Mouse (Mus musculus) heart, embryonic 11.5 days (tissue): ENCODE results near the gene Rasgef1a. TPM values are rescaled to one million over a fixed set of nuclear protein-coding genes. Genes with fewer than 3 reads are reported as not detected.

ENCODE experiments used
- ATAC-seq: fragments of 200-750 bp; cut with Nextera tagmentation; replicated peaks from 2 replicates; pipeline ENCODE4 v1.8.0; 2017; ENCODE audit warnings: moderate library complexity; ENCODE audit not compliant: insufficient number of reproducible peaks, low FRiP score, low TSS enrichment
- H3K27ac ChIP-seq: fragments of 300-500 bp; sonication (generic); 2 replicates; pipeline ENCODE4 v1.5.1; 2014; ENCODE audit warnings: mild to moderate bottlenecking, low read depth, low read length
- H3K27me3 ChIP-seq: fragments of 300-500 bp; sonication (generic); 2 replicates; pipeline ENCODE4 v1.6.1; 2014; ENCODE audit warnings: mild to moderate bottlenecking, low read length, mixed read lengths; ENCODE audit not compliant: control insufficient read depth, insufficient read depth
- H3K36me3 ChIP-seq: fragments of 300-500 bp; sonication (generic); 2 replicates; pipeline ENCODE4 v1.6.1; 2014; ENCODE audit warnings: mild to moderate bottlenecking, low read length, moderate library complexity, mixed read lengths; ENCODE audit not compliant: control insufficient read depth, insufficient read depth
- H3K4me1 ChIP-seq: fragments of 300-500 bp; sonication (generic); 2 replicates; pipeline ENCODE4 v1.6.1; 2014; ENCODE audit warnings: low read length; ENCODE audit not compliant: control insufficient read depth, insufficient read depth
- H3K4me2 ChIP-seq: fragments of 300-500 bp; sonication (generic); 2 replicates; pipeline ENCODE4 v1.6.1; 2014; ENCODE audit warnings: mild to moderate bottlenecking, moderate library complexity
- H3K4me3 ChIP-seq: fragments of 300-500 bp; sonication (generic); 2 replicates; pipeline ENCODE4 v1.5.1; 2014; ENCODE audit warnings: low read depth, low read length
- H3K9ac ChIP-seq: fragments of 300-500 bp; sonication (generic); 2 replicates; pipeline ENCODE4 v1.6.1; 2014; ENCODE audit warnings: mild to moderate bottlenecking, low read depth, low read length, moderate library complexity
- H3K9me3 ChIP-seq: fragments of 300-500 bp; sonication (generic); replicated peaks from 2 replicates; pipeline ENCODE4 v1.6.1; 2016; ENCODE audit warnings: low read length; ENCODE audit not compliant: control insufficient read depth
- WGBS: fragments of 180-500 bp; shearing (Covaris S2); extraction: QIAGEN DNeasy Blood & Tissue Kit; methylation state at CpG from one replicate; pipeline ENCODE4 v1.1.7; 2014; ENCODE audit not compliant: insufficient replicate concordance; 5-methylcytosine and 5-hydroxymethylcytosine counted together
- polyA plus RNA-seq: library from polyadenylated mRNA; unstranded; fragments of >200 nt; fragmentation: Nextera tagmentation; extraction: Ambion mirVana; gene quantifications from 2 replicates; pipeline ENCODE4 v1.2.1, GENCODE M21; 2014

Rasgef1a gene
- polyA plus RNA-seq, 1 experiment from 2014 or later: 0.49 TPM

DNA sequence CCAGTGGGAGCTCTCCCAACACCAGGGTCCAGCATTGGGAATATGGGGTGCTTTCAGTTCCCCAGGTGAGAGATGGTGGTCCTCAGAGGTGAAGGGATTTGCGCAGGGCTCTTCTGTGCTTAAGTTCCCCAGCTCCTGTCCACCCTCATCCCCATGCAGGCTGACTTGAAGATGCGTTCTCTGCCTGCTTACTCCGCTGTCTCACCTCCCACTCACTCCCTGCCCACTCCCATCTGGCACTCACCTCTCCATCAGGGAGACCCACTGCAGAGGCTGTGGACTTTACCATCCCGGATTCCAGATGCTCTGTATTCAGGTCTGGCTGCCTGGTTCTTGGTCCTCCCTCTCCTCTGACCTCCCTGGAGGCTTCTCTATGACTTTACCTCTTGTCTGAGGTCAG, 3.6 kb downstream of the Rasgef1a start:
- 63% methylated on average over 4 of the region's 4 CpGs for WGBS
- Histone ChIP-seq H3K4me3 (no peak overlapping the region), H3K9ac (no peak overlapping the region), H3K9me3 (no peaks in the 10 kb centered on the region), H3K4me2 (no peak overlapping the region), H3K27ac (no peak overlapping the region), H3K4me1 (peaks cover 3% of the 10 kb centered on the region; the same call in 1 of the 2 replicates), H3K27me3 (peaks cover 50% of the 10 kb centered on the region), H3K36me3 (no peaks in the 10 kb centered on the region)
- no peak for ATAC-seq

GRCm38 (mm10) chr6:118015971-118016370, 4.7 kb downstream of the Rasgef1a start:
- ATAC-seq: no peak
- H3K36me3 ChIP-seq: no peaks in the 10 kb centered on the region
- WGBS: 77% methylated on average over 3 of the region's 3 CpGs
- H3K4me1 ChIP-seq: peaks cover 3% of the 10 kb centered on the region; the same call in 1 of the 2 replicates
- H3K27ac ChIP-seq: no peak overlapping the region
- H3K4me2 ChIP-seq: no peak overlapping the region
- peaks cover 40% of the 10 kb centered on the region for H3K27me3 ChIP-seq
- H3K4me3 ChIP-seq: no peak overlapping the region
- H3K9me3 ChIP-seq: no peaks in the 10 kb centered on the region
- H3K9ac ChIP-seq: no peak overlapping the region

DNA sequence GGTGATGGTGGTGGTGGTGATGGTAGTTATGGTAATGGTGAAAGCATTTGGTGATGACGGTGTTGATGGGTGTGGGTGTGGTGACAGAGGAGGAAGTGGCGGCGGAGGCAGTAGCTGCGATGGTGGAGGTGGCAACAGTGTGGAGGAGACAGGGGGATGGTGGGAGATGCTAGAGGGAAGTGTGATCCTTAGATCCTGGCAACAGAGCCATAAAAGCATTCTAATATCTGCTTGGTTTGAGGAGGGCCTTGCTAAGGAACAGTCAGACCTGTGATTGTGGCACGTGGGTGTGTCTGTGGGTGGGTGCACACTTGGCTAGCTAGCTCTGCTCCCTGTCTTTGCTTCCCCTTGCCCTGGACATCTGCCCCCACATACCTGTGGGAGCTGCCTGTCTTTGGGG, 7.4 kb downstream of the Rasgef1a start:
- Histone ChIP-seq H3K9me3 (no peaks in the 10 kb centered on the region), H3K9ac (no peak overlapping the region), H3K4me3 (no peak overlapping the region), H3K27ac (no peak overlapping the region), H3K36me3 (no peaks in the 10 kb centered on the region), H3K4me1 (no peaks in the 10 kb centered on the region), H3K27me3 (peaks cover 16% of the 10 kb centered on the region), H3K4me2 (no peak overlapping the region)
- ATAC-seq: no peak
- 48% methylated on average over 5 of the region's 5 CpGs for WGBS

DNA sequence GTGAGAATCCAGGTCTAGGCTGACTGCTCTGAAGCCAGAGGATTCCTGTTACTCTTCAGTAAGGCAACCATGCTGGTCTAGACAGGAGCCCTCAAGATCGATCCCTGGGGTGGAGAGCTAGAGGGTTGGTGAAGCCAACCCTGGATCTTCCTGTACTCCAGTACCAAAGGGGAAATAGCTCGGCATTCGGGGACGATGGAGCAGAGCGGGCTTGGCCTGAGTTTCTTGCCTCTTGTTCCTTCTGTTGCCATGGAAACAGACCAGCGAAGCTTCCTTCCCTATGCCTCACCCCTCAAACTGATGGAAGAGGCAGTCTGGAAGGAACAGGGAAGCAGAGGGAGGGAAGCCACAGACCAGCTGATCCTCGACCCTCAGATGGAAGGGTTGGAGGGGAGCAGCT, 8.3 kb downstream of the Rasgef1a start:
- WGBS: 46% methylated on average over 7 of the region's 7 CpGs
- no peak for ATAC-seq
- Histone ChIP-seq H3K27ac (no peak overlapping the region), H3K4me3 (no peak overlapping the region), H3K4me2 (no peak overlapping the region), H3K9ac (no peak overlapping the region), H3K4me1 (no peaks in the 10 kb centered on the region), H3K27me3 (peaks cover 7% of the 10 kb centered on the region), H3K9me3 (no peaks in the 10 kb centered on the region), H3K36me3 (no peaks in the 10 kb centered on the region)

DNA sequence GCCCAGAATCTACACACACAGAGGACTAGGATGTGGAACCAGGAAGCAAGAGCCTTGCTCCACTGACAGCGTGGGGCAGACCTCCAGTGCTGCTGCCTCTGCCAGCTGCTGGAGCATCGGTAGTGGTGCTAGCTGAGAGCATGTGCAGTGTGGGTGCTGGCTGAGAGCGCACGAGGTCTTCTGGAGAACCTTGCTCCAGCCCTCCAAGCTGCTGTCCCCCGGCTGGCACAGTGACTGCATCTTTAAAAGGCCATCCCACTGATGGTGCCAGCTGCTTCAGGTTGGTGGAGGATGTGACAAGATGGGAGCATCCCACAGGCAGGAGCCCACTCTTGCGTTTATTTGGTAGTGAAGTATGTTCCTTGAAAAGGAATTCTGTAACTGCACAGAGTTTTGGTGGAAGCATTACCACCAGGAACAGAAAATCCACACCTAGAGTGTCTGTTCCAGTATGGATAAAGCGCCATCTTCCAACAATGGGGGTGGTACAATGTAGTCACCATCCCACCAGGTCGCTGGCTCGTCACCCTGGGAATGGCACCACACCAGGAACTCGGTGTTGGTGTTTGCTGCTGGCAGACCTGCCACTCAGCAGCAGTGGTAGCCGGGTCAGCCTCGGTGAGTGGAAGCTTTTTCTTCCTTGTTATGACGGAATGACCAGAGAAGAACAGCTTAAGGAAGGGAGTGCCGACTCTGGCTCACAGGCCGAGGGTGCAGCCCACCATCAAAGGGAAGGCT, 11.8 kb downstream of the Rasgef1a start:
- Histone ChIP-seq H3K9me3 (no peaks in the 10 kb centered on the region), H3K36me3 (no peaks in the 10 kb centered on the region), H3K9ac (no peak overlapping the region), H3K4me3 (no peak overlapping the region), H3K4me2 (no peak overlapping the region), H3K27ac (no peak overlapping the region), H3K27me3 (peaks cover 3% of the 10 kb centered on the region), H3K4me1 (no peaks in the 10 kb centered on the region)
- 55% methylated on average over 15 of the region's 15 CpGs for WGBS
- ATAC-seq: no peak

GRCm38 (mm10) chr6:118027036-118027435, 15.8 kb downstream of the Rasgef1a start:
- ATAC-seq: no peak
- Histone ChIP-seq H3K9me3 (no peaks in the 10 kb centered on the region), H3K36me3 (no peaks in the 10 kb centered on the region), H3K27ac (no peak overlapping the region), H3K4me2 (no peak overlapping the region), H3K27me3 (peaks cover 3% of the 10 kb centered on the region; the same call in 1 of the 2 replicates), H3K4me3 (no peak overlapping the region), H3K4me1 (no peaks in the 10 kb centered on the region), H3K9ac (no peak overlapping the region)
- 78% methylated on average over 3 of the region's 3 CpGs for WGBS

GRCm38 (mm10) chr6:118031467-118031866, 20.2 kb downstream of the Rasgef1a start:
- no peak overlapping the region for H3K4me3 ChIP-seq
- no peaks in the 10 kb centered on the region; the same call in 1 of the 2 replicates for H3K4me1 ChIP-seq
- no peaks in the 10 kb centered on the region for H3K9me3 ChIP-seq
- no peaks in the 10 kb centered on the region for H3K27me3 ChIP-seq
- H3K4me2 ChIP-seq: no peak overlapping the region
- no peak for ATAC-seq
- WGBS: 44% methylated on average over 1 of the region's 1 CpGs
- no peak overlapping the region for H3K27ac ChIP-seq
- no peaks in the 10 kb centered on the region for H3K36me3 ChIP-seq
- H3K9ac ChIP-seq: no peak overlapping the region

GRCm38 (mm10) chr6:118035639-118036038, 24.4 kb downstream of the Rasgef1a start:
- ATAC-seq: no peak
- Histone ChIP-seq H3K27ac (no peak overlapping the region), H3K36me3 (no peaks in the 10 kb centered on the region), H3K4me3 (no peak overlapping the region), H3K27me3 (no peaks in the 10 kb centered on the region), H3K9ac (no peak overlapping the region), H3K9me3 (no peaks in the 10 kb centered on the region), H3K4me1 (no peaks in the 10 kb centered on the region; the same call in 1 of the 2 replicates), H3K4me2 (no peak overlapping the region)
- 67% methylated on average over 6 of the region's 6 CpGs for WGBS
